10 mouse cellular contexts compared by ENCODE assay signal in the genomic region with DNA sequence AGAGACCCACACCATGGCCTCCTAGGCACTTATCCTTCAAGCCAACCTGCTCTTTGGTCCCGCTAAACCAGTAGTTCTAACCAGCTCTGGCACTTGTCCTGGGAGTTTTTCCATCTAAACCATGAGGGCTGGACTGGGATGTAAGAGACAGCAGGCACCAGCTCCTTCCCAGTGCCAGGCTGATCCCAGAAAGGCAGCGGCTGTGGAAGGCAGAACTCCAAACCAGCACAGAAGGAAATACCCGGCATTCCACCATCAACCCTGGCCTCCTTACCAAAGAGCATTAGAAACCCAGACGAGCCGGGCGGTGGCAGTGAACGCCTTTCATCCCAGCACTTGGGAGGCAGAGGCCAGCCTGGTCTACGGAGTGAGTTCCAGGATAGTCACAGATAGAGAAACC. TPM values are rescaled to one million over a fixed set of nuclear protein-coding genes. Genes with fewer than 3 reads are reported as not detected.
A peak's percentile ranks its signal among the peaks of the same experiment; 100 is the strongest.
DNase-seq lines count a peak whose midpoint lies in the region; ATAC-seq and TF ChIP-seq lines count a peak whose summit lies in the region.
"Had no signal": no experiment of that assay in that cellular context is flagged by ENCODE, and none has a peak within 500 bp of the region (broad histone marks: within the 10 kb centered on the region; RNA-seq: fewer than 3 reads in every experiment).

No protein-coding gene starts in this region.

- H3K36me3 ChIP-seq in kidney, embryonic 15.5 days, result peaks cover 65% of the 10 kb centered on the region
- peaks cover 43 to 64% of the 10 kb centered on the region in 2 experiments for H3K36me3 ChIP-seq in CH12.LX (replicated peaks in 1 of 2; ENCODE audit: control insufficient read depth in 1 of 2, insufficient read depth in 1 of 2, low read length in 1 of 2)
- peaks cover 7 to 26% of the 10 kb centered on the region in 2 experiments for H3K36me3 ChIP-seq in MEL (ENCODE audit: control insufficient read depth in 1 of 2, insufficient read depth in 2 of 2, low read length in 2 of 2)
- H3K36me3 ChIP-seq in limb, embryonic 12.5 days, result peaks cover 71% of the 10 kb centered on the region

- no peak overlapping the region for H3K4me2 ChIP-seq in kidney, embryonic 15.5 days
- H3K4me2 ChIP-seq in CH12.LX (ENCODE audit: insufficient read depth, low read depth, poor library complexity, severe bottlenecking), result no peak overlapping the region
- H3K4me2 ChIP-seq in limb, embryonic 12.5 days, result no peak overlapping the region

- in situ Hi-C loops in CH12.LX (cut with MboI; ENCODE audit: low pct_ligation_motif_present, low pct_unique_long_range_greater_than_20kb, low sequenced_read_pairs), result no loop called here

- no peak overlapping the region for H3K9ac ChIP-seq in kidney, embryonic 15.5 days
- H3K9ac ChIP-seq in CH12.LX (ENCODE audit: insufficient read depth, low read depth), result no peak overlapping the region
- no peak overlapping the region for H3K9ac ChIP-seq in MEL (ENCODE audit: control insufficient read depth, low read depth, low read length, poor library complexity, severe bottlenecking)
- no peak overlapping the region for H3K9ac ChIP-seq in limb, embryonic 12.5 days (replicated peaks)

- no peaks in the 10 kb centered on the region for H3K9me3 ChIP-seq in kidney, embryonic 15.5 days (replicated peaks)
- peaks cover 2% of the 10 kb centered on the region for H3K9me3 ChIP-seq in CH12.LX (replicated peaks; ENCODE audit: low read length)
- H3K9me3 ChIP-seq in MEL (replicated peaks; ENCODE audit: insufficient read depth, low read length), result no peaks in the 10 kb centered on the region
- H3K9me3 ChIP-seq in limb, embryonic 12.5 days, result no peaks in the 10 kb centered on the region

- no peak for DNase-seq in kidney, adult 9 months
- DNase-seq in CH12.LX (ENCODE audit: extremely low read depth) (no peak), MEL (ENCODE audit: low read depth, low spot score) (no peak)
- DNase-seq in frontal cortex, postnatal 10 days (ENCODE audit: low spot score in 2 of 2), result no peak
- DNase-seq: heart, adult 2 months; left cerebral cortex, postnatal 4 days; right cerebral cortex, postnatal 4 days had no signal

- H3K79me2 ChIP-seq in CH12.LX (replicated peaks; ENCODE audit: control insufficient read depth, extremely low read depth, insufficient read depth, poor library complexity, severe bottlenecking), result peaks cover 14% of the 10 kb centered on the region
- peaks cover 8% of the 10 kb centered on the region for H3K79me2 ChIP-seq in MEL (ENCODE audit: control insufficient read depth, insufficient read depth, low read length, poor library complexity)

- peaks cover 9% of the 10 kb centered on the region for H3K4me1 ChIP-seq in kidney, embryonic 15.5 days
- H3K4me1 ChIP-seq in CH12.LX (ENCODE audit: control insufficient read depth in 1 of 2, insufficient read depth in 2 of 2) (peaks cover 10 to 26% of the 10 kb centered on the region in 2 experiments), MEL (ENCODE audit: control insufficient read depth in 1 of 2, insufficient read depth in 2 of 2, low read length in 2 of 2) (no peaks in the 10 kb centered on the region)
- H3K4me1 ChIP-seq in limb, embryonic 12.5 days (replicated peaks), result peaks cover 16% of the 10 kb centered on the region

- no peak for TF ChIP-seq POLR2A in CH12.LX (IDR thresholded peaks at IDR 0.05; ENCODE audit: low read depth, low read length)
- no peak for TF ChIP-seq POLR2A in MEL (IDR thresholded peaks at IDR 0.05; ENCODE audit: control insufficient read depth in 1 of 2, insufficient read depth in 1 of 2, low read depth in 1 of 2, low read length in 2 of 2, poor library complexity in 1 of 2)

- ATAC-seq in kidney, embryonic 15.5 days (replicated peaks; ENCODE audit: low FRiP score), result no peak
- no peak for ATAC-seq in limb, embryonic 12.5 days (ENCODE audit: insufficient number of reproducible peaks, insufficient read depth, low FRiP score, low TSS enrichment, low read depth)
- no peak for ATAC-seq in granulocyte monocyte progenitor cell, adult 5-6 weeks (replicated peaks; ENCODE audit: poor library complexity, severe bottlenecking)

- TF ChIP-seq RAD21 in CH12.LX (IDR thresholded peaks at IDR 0.05; ENCODE audit: low read depth, low read length) (no peak), MEL (IDR thresholded peaks at IDR 0.05; ENCODE audit: low read depth, low read length) (no peak)

- TF ChIP-seq CTCF in CH12.LX (conservative IDR thresholded peaks at IDR 0.05 in 1 of 2, IDR thresholded peaks at IDR 0.05 in 1 of 2; ENCODE audit: low read depth in 2 of 2, low read length in 2 of 2), result no peak
- TF ChIP-seq CTCF in MEL (IDR thresholded peaks at IDR 0.05 in 2 of 3, conservative IDR thresholded peaks at IDR 0.05 in 1 of 3; ENCODE audit: control insufficient read depth in 1 of 3, insufficient read depth in 1 of 3, low read depth in 2 of 3, low read length in 3 of 3, poor library complexity in 1 of 3, severe bottlenecking in 1 of 3), result no peak

- H3K27ac ChIP-seq in kidney, embryonic 15.5 days, result peak overlapping the region; percentile 41; the same call in 1 of the 2 replicates
- H3K27ac ChIP-seq in CH12.LX (ENCODE audit: insufficient read depth, low read depth) (no peak overlapping the region), MEL (ENCODE audit: control insufficient read depth, low read depth, low read length) (no peak overlapping the region)
- H3K27ac ChIP-seq in limb, embryonic 12.5 days, result peak overlapping the region; percentile 51; the same call in 1 of the 2 replicates
- H3K27ac ChIP-seq: heart, adult 2 months had no signal

- dilution Hi-C loops in CH12.LX (cut with MboI; ENCODE audit: extremely low pct_ligation_motif_present, extremely low pct_unique_long_range_greater_than_20kb, low sequenced_read_pairs), result no loop called here

- TF ChIP-seq EP300 in CH12.LX (IDR thresholded peaks at IDR 0.05; ENCODE audit: low read length), result no peak
- no peak for TF ChIP-seq EP300 in MEL (IDR thresholded peaks at IDR 0.05; ENCODE audit: low read depth in 1 of 2, low read length in 2 of 2)

- 65% methylated on average over 8 of the region's 8 CpGs for WGBS in kidney, embryonic 15.5 days
- WGBS in limb, embryonic 12.5 days, result 55% methylated on average over 8 of the region's 8 CpGs

- no peaks in the 10 kb centered on the region for H3K27me3 ChIP-seq in kidney, embryonic 15.5 days
- H3K27me3 ChIP-seq in CH12.LX (replicated peaks), result no peaks in the 10 kb centered on the region
- H3K27me3 ChIP-seq in MEL (ENCODE audit: control insufficient read depth in 1 of 2, insufficient read depth in 2 of 2, low read length in 2 of 2), result no peaks in the 10 kb centered on the region
- H3K27me3 ChIP-seq in limb, embryonic 12.5 days, result no peaks in the 10 kb centered on the region

- no peak overlapping the region for H3K4me3 ChIP-seq in kidney, embryonic 15.5 days (replicated peaks)
- H3K4me3 ChIP-seq in CH12.LX (replicated peaks in 1 of 3; ENCODE audit: low read depth in 2 of 3, low read length in 2 of 3, poor library complexity in 1 of 3) (no peak overlapping the region), MEL (ENCODE audit: control insufficient read depth in 1 of 2, insufficient read depth in 1 of 2, low read depth in 2 of 2, low read length in 2 of 2) (no peak overlapping the region)
- H3K4me3 ChIP-seq in limb, embryonic 12.5 days (replicated peaks), result no peak overlapping the region
- H3K4me3 ChIP-seq: heart, adult 2 months had no signal

RNA-seq across cellular contexts. Expression of gene H2-DMa, which starts 9.0 kb away (rescaled TPM):
- polyA plus RNA-seq in kidney, embryonic 15.5 days (2015; fragmentation: Nextera tagmentation; extraction: Ambion mirVana), result 14.8 and 15.9 TPM in 2 replicates
- total RNA-seq in CH12.LX (2012; rRNA removed) (67.7 and 77.4 TPM in 2 replicates), CH12.LX (2014; rRNA removed) (114 and 119 TPM in 2 replicates), MEL (2012; rRNA removed) (26.1 and 38.3 TPM in 2 replicates)
- polyA plus RNA-seq in CH12.LX (2012; ENCODE audit: insufficient read length, low read depth) (82.5 and 112 TPM in 2 replicates), MEL (2012; ENCODE audit: insufficient read depth in 1 of 2, insufficient read length in 2 of 2, low read depth in 1 of 2, low replicate concordance in 2 of 2, missing spikeins in 1 of 2) (10 to 100 TPM in 1 of 2 experiments, not detected in 1; 38.7 TPM)
- 11.1 and 13.2 TPM in 2 replicates for polyA plus RNA-seq in limb, embryonic 12.5 days (2016; fragmentation: Nextera tagmentation; extraction: Ambion mirVana)
- total RNA-seq in granulocyte monocyte progenitor cell, adult 5-6 weeks (2014; fragmentation: Nextera tagmentation), result 97.2 and 116 TPM in 2 replicates
- total RNA-seq in granulocyte monocyte progenitor cell, adult 5-6 weeks (2017), result 40.2 and 41.8 TPM in 2 replicates

RNA-seq across cellular contexts. Expression of gene Brd2, which starts 12.1 kb away (rescaled TPM):
- polyA plus RNA-seq in kidney, embryonic 15.5 days (2015; fragmentation: Nextera tagmentation; extraction: Ambion mirVana), result 135 and 140 TPM in 2 replicates
- total RNA-seq in CH12.LX (2012; rRNA removed), result 101 and 125 TPM in 2 replicates
- 137 and 141 TPM in 2 replicates for total RNA-seq in CH12.LX (2014; rRNA removed)
- polyA plus RNA-seq in CH12.LX (2012; ENCODE audit: insufficient read length, low read depth), result 247 and 252 TPM in 2 replicates
- total RNA-seq in MEL (2012; rRNA removed), result 97.2 and 99.5 TPM in 2 replicates
- 100 to 1,000 TPM; 189 to 252 TPM for polyA plus RNA-seq in MEL (2012; ENCODE audit: insufficient read depth in 1 of 2, insufficient read length in 2 of 2, low read depth in 1 of 2, low replicate concordance in 2 of 2, missing spikeins in 1 of 2)
- 129 and 134 TPM in 2 replicates for polyA plus RNA-seq in limb, embryonic 12.5 days (2016; fragmentation: Nextera tagmentation; extraction: Ambion mirVana)
- 165 and 218 TPM in 2 replicates for total RNA-seq in granulocyte monocyte progenitor cell, adult 5-6 weeks (2014; fragmentation: Nextera tagmentation)
- total RNA-seq in granulocyte monocyte progenitor cell, adult 5-6 weeks (2017), result 273 and 284 TPM in 2 replicates

RNA-seq across cellular contexts. Expression of gene H2-Oa, which starts 18.2 kb away (rescaled TPM):
- 0.39 and 0.64 TPM in 2 replicates for polyA plus RNA-seq in kidney, embryonic 15.5 days (2015; fragmentation: Nextera tagmentation; extraction: Ambion mirVana)
- 16.1 and 21.5 TPM in 2 replicates for total RNA-seq in CH12.LX (2012; rRNA removed)
- total RNA-seq in CH12.LX (2014; rRNA removed), result 32.8 and 42.7 TPM in 2 replicates
- polyA plus RNA-seq in CH12.LX (2012; ENCODE audit: insufficient read length, low read depth), result 30.5 and 40.4 TPM in 2 replicates
- total RNA-seq in MEL (2012; rRNA removed), result 2.2 and 2.6 TPM in 2 replicates
- 1 to 10 TPM in 1 of 2 experiments, not detected in 1; 3.9 TPM for polyA plus RNA-seq in MEL (2012; ENCODE audit: insufficient read depth in 1 of 2, insufficient read length in 2 of 2, low read depth in 1 of 2, low replicate concordance in 2 of 2, missing spikeins in 1 of 2)
- 0.71 and 0.86 TPM in 2 replicates for polyA plus RNA-seq in limb, embryonic 12.5 days (2016; fragmentation: Nextera tagmentation; extraction: Ambion mirVana)
- total RNA-seq in granulocyte monocyte progenitor cell, adult 5-6 weeks (2014; fragmentation: Nextera tagmentation), result 6.4 and 15.0 TPM in 2 replicates
- total RNA-seq in granulocyte monocyte progenitor cell, adult 5-6 weeks (2017), result 1.7 and 7.6 TPM in 2 replicates
- total RNA-seq: left cerebral cortex, postnatal 4 days had no signal

RNA-seq across cellular contexts. Expression of gene H2-DMb2, which starts 32.8 kb away (rescaled TPM):
- 22.6 and 25.3 TPM in 2 replicates for polyA plus RNA-seq in kidney, embryonic 15.5 days (2015; fragmentation: Nextera tagmentation; extraction: Ambion mirVana)
- 107 and 135 TPM in 2 replicates for total RNA-seq in CH12.LX (2012; rRNA removed)
- total RNA-seq in CH12.LX (2014; rRNA removed), result 173 and 199 TPM in 2 replicates
- polyA plus RNA-seq in CH12.LX (2012; ENCODE audit: insufficient read length, low read depth), result 161 and 175 TPM in 2 replicates
- total RNA-seq in MEL (2012; rRNA removed), result 0.77 and 0.82 TPM in 2 replicates
- 1 to 10 TPM in 1 of 2 experiments, not detected in 1; 1.5 TPM for polyA plus RNA-seq in MEL (2012; ENCODE audit: insufficient read depth in 1 of 2, insufficient read length in 2 of 2, low read depth in 1 of 2, low replicate concordance in 2 of 2, missing spikeins in 1 of 2)
- 0.30 and 0.32 TPM in 2 replicates for polyA plus RNA-seq in limb, embryonic 12.5 days (2016; fragmentation: Nextera tagmentation; extraction: Ambion mirVana)
- 3.2 and 3.6 TPM in 2 replicates for total RNA-seq in granulocyte monocyte progenitor cell, adult 5-6 weeks (2014; fragmentation: Nextera tagmentation)
- total RNA-seq in granulocyte monocyte progenitor cell, adult 5-6 weeks (2017), result 3.8 and 7.1 TPM in 2 replicates

RNA-seq across cellular contexts. Expression of gene H2-DMb1, which starts 42.6 kb away (rescaled TPM):
- 4.9 and 6.0 TPM in 2 replicates for polyA plus RNA-seq in kidney, embryonic 15.5 days (2015; fragmentation: Nextera tagmentation; extraction: Ambion mirVana)
- total RNA-seq in CH12.LX (2012; rRNA removed), result 60.7 and 67.0 TPM in 2 replicates
- total RNA-seq in CH12.LX (2014; rRNA removed), result 77.4 and 102 TPM in 2 replicates
- polyA plus RNA-seq in CH12.LX (2012; ENCODE audit: insufficient read length, low read depth), result 147 and 149 TPM in 2 replicates
- not detected in 2 replicates for total RNA-seq in MEL (2012; rRNA removed)
- under 1 TPM in 1 of 2 experiments, not detected in 1; 0.67 TPM for polyA plus RNA-seq in MEL (2012; ENCODE audit: insufficient read depth in 1 of 2, insufficient read length in 2 of 2, low read depth in 1 of 2, low replicate concordance in 2 of 2, missing spikeins in 1 of 2)
- polyA plus RNA-seq in limb, embryonic 12.5 days (2016; fragmentation: Nextera tagmentation; extraction: Ambion mirVana), result 1.2 and 1.3 TPM in 2 replicates
- total RNA-seq in granulocyte monocyte progenitor cell, adult 5-6 weeks (2014; fragmentation: Nextera tagmentation), result 55.3 and 56.9 TPM in 2 replicates
- total RNA-seq in granulocyte monocyte progenitor cell, adult 5-6 weeks (2017), result 47.9 and 48.5 TPM in 2 replicates

Comparison
In these comparisons a context has a peak if more than half of its experiments do, and no peak if none do; other contexts are left out.
1. H3K27ac ChIP-seq: peak in kidney, embryonic 15.5 days (single experiment) and limb, embryonic 12.5 days (single experiment); none in CH12.LX (single experiment) and MEL (single experiment).